Mouse (Mus musculus) stomach, embryonic 15.5 days (tissue): ENCODE measurements around the gene Khdc1c. TPM values are rescaled to one million over a fixed set of nuclear protein-coding genes. Genes with fewer than 3 reads are reported as not detected.

Experiments
- ATAC-seq: fragments of 200-750 bp; cut with Nextera tagmentation; 2 replicates; pipeline ENCODE4 v1.8.0; 2017; ENCODE audit warnings: low read depth, moderate number of reproducible peaks, moderate TSS enrichment; ENCODE audit not compliant: insufficient read depth, low FRiP score
- H3K27ac ChIP-seq: fragments of 300-500 bp; sonication (generic); 2 replicates; pipeline ENCODE4 v1.5.1; 2015; ENCODE audit warnings: mild to moderate bottlenecking, inconsistent platforms
- H3K27me3 ChIP-seq: fragments of 300-500 bp; sonication (generic); replicated peaks from 2 replicates; pipeline ENCODE4 v1.6.1; 2015; ENCODE audit warnings: inconsistent platforms
- H3K36me3 ChIP-seq: fragments of 300-500 bp; sonication (generic); 2 replicates; pipeline ENCODE4 v1.6.1; 2015; ENCODE audit warnings: inconsistent platforms
- H3K4me1 ChIP-seq: fragments of 300-500 bp; sonication (generic); 2 replicates; pipeline ENCODE4 v1.6.1; 2015; ENCODE audit warnings: inconsistent platforms
- H3K4me2 ChIP-seq: fragments of 300-500 bp; sonication (generic); 2 replicates; pipeline ENCODE4 v1.6.1; 2015; ENCODE audit warnings: mild to moderate bottlenecking, inconsistent platforms
- H3K4me3 ChIP-seq: fragments of 300-500 bp; sonication (generic); replicated peaks from 2 replicates; pipeline ENCODE4 v1.5.1; 2015; ENCODE audit warnings: inconsistent platforms
- H3K9ac ChIP-seq: fragments of 300-500 bp; sonication (generic); 2 replicates; pipeline ENCODE4 v1.6.1; 2015; ENCODE audit warnings: inconsistent platforms
- H3K9me3 ChIP-seq: fragments of 300-500 bp; sonication (generic); 2 replicates; pipeline ENCODE4 v1.6.1; 2016; ENCODE audit warnings: inconsistent platforms
- WGBS: fragments of 180-500 bp; shearing (Covaris S2); methylation state at CpG from one replicate; pipeline ENCODE4 v1.1.7; 2015; 5-methylcytosine and 5-hydroxymethylcytosine counted together
- polyA plus RNA-seq: library from polyadenylated mRNA; unstranded; fragments of >200 nt; fragmentation: Nextera tagmentation; extraction: Ambion mirVana; gene quantifications from 2 replicates; pipeline ENCODE4 v1.2.1, GENCODE M21; 2015

Khdc1c gene
- polyA plus RNA-seq, 1 experiment from 2014 or later, result not detected

DNA sequence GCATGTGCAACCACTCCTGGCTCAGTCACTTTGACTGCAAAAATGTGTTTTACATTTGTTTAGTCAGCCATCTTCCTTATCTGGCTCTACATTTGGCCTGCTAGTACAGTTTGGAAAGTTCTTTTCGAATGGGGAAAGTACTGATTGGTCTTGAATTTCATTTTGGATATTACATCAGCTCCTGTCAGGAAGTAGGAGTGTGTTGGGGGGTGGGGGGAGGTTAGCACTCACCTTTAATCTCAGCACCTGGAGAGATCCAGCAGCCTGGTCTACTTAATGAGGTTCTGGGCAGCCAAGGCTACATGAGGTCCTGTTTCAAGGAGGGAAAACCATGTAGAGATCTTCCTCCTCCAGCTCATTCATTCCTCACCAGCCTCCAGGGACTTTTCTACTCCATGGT is 15.1 kb downstream of the Khdc1c start, which contains the start of gene Khdc1b:
TSS of gene Khdc1b (plus strand) at position 301 of the 400 bp plus-strand sequence.
- Histone ChIP-seq H3K36me3 (no peaks in the 10 kb centered on the region), H3K27me3 (no peaks in the 10 kb centered on the region), H3K9me3 (no peaks in the 10 kb centered on the region), H3K4me2 (no peak within 1 kb of the TSS), H3K4me1 (no peaks in the 10 kb centered on the region), H3K9ac (no peak within 1 kb of the TSS), H3K4me3 (no peak within 1 kb of the TSS), H3K27ac (no peak within 1 kb of the TSS)
- WGBS, result 76% methylated on average over 1 of the region's 1 CpGs
- ATAC-seq, result no peak

GRCm38 (mm10) chr1:21391138-21391671 is 23.1 kb downstream of the Khdc1c start:
- Histone ChIP-seq H3K27ac (no peak overlapping the region), H3K4me1 (no peaks in the 10 kb centered on the region), H3K36me3 (no peaks in the 10 kb centered on the region), H3K9ac (no peak overlapping the region), H3K4me3 (no peak overlapping the region), H3K27me3 (no peaks in the 10 kb centered on the region), H3K9me3 (no peaks in the 10 kb centered on the region), H3K4me2 (no peak overlapping the region)
- 48% methylated on average over 6 of the region's 6 CpGs for WGBS
- ATAC-seq, result 0 out of 2 replicates have a peak, but pooled peaks have one; percentile 56

- no peak for ATAC-seq
- no peaks in the 10 kb centered on the region for H3K9me3 ChIP-seq
- no peak overlapping the region for H3K9ac ChIP-seq
- H3K27me3 ChIP-seq, result no peaks in the 10 kb centered on the region
- no peak overlapping the region for H3K4me2 ChIP-seq
- H3K36me3 ChIP-seq, result no peaks in the 10 kb centered on the region
- H3K27ac ChIP-seq, result no peak overlapping the region
- H3K4me1 ChIP-seq, result no peaks in the 10 kb centered on the region
- no peak overlapping the region for H3K4me3 ChIP-seq
- WGBS, result 84% methylated on average over 8 of the region's 8 CpGs
Measured at GRCm38 (mm10) chr1:21402804-21403203, 34.7 kb downstream of the Khdc1c start.

DNA sequence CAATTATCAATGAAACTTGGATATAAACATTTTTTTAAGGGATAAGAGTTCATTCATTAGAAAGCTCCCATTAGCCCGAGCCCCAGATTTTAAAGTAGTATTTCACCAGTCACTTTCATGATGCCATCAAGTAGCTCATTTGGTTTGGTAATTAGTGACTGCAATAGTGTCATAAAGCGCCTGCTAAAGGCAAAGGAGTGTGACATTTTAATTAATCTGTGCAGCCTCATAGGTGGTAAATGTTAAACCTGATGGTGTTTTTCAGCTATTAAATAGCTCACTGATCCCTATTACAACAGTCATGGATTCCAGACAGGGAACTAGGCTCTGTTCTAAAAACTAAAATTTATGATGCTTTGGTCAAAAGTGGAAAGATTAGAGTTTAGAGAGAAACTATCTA is 39.1 kb downstream of the Khdc1c start:
- Histone ChIP-seq H3K9ac (no peak overlapping the region), H3K9me3 (no peaks in the 10 kb centered on the region)
- no peak for ATAC-seq

DNA sequence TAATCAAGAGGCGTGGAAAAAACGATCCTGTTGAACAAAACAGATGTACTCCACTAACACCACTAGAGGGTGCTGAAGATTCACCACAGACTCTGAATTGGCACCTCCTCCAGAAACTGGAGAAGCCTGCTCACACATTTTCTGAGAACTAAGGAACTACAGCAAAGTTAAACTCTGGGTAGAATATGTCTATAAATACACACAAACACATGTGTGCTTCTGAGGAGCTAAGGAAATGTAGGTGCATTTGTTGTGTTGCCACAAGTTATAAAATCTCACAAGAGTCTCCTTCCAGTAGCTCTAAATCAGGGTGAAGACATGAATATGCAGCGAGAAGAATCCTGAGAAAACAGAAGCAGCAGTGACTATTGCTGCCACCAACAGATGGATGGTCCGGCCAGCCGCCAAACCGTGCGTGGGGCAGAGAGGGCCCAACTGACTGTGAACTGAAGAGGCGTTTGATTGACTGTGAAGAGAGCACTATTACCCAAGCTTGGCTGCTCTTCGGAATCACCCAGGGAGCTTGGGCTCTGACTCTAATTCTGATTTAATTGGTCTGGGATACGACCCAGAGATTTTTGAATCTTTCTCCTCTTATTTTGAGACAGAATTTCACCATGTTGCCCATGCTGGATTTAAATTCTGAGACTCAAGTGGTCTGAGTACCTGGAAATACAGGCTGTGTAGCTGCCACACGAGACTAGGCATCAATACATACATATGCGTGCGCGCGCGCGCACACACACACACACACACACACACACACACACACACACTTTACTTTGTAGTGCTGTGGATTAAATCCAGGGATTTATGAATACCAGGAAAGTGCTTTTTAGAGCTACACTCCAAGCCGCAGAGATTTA is 43.4 kb downstream of the Khdc1c start:
- H3K4me2 ChIP-seq, result no peak overlapping the region
- H3K4me1 ChIP-seq, result no peaks in the 10 kb centered on the region
- H3K9ac ChIP-seq, result no peak overlapping the region
- H3K27ac ChIP-seq, result no peak overlapping the region
- 56% methylated on average over 18 of the region's 18 CpGs for WGBS
- no peaks in the 10 kb centered on the region for H3K9me3 ChIP-seq
- H3K36me3 ChIP-seq, result no peaks in the 10 kb centered on the region
- H3K27me3 ChIP-seq, result no peaks in the 10 kb centered on the region
- ATAC-seq, result no peak; the same call in 1 of the 2 replicates
- H3K4me3 ChIP-seq, result no peak overlapping the region

More for the DNA sequence above, 39.1 kb downstream of the Khdc1c start:
- Histone ChIP-seq H3K27ac (no peak overlapping the region), H3K27me3 (no peaks in the 10 kb centered on the region), H3K4me1 (no peaks in the 10 kb centered on the region), H3K4me3 (no peak overlapping the region), H3K4me2 (no peak overlapping the region), H3K36me3 (no peaks in the 10 kb centered on the region)
- WGBS, result 69% methylated on average over 2 of the region's 2 CpGs

GRCm38 (mm10) chr1:21412197-21412555 is 44.0 kb downstream of the Khdc1c start:
- H3K4me1 ChIP-seq, result no peaks in the 10 kb centered on the region
- H3K4me3 ChIP-seq, result no peak overlapping the region
- H3K27ac ChIP-seq, result no peak overlapping the region
- no peak overlapping the region for H3K4me2 ChIP-seq
- no peaks in the 10 kb centered on the region for H3K36me3 ChIP-seq
- no peak for ATAC-seq
- WGBS, result 79% methylated on average over 2 of the region's 2 CpGs
- H3K9ac ChIP-seq, result no peak overlapping the region
- no peaks in the 10 kb centered on the region for H3K27me3 ChIP-seq
- no peaks in the 10 kb centered on the region for H3K9me3 ChIP-seq

DNA sequence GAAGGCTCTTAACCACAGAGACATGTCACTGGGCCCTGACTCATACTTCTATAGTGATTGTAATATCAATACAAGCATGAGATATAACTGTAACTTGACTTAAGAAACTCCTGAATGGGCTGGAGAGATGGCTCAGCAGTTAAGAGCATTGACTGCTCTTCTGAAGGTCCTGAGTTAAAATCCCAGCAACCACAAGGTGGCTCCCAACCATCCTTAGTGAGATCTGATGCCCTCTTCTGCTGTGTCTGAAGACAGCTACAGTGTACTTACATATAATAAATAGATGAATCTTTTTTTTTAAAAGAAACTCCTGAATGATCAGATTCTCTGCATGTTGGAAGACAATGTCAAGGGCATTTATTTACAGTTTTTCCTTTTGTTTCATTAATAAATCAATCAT is 51.2 kb downstream of the Khdc1c start:
- ATAC-seq, result no peak
- Histone ChIP-seq H3K27ac (no peak overlapping the region), H3K4me3 (no peak overlapping the region), H3K9me3 (no peaks in the 10 kb centered on the region), H3K27me3 (no peaks in the 10 kb centered on the region), H3K4me2 (no peak overlapping the region), H3K9ac (no peak overlapping the region), H3K4me1 (no peaks in the 10 kb centered on the region), H3K36me3 (no peaks in the 10 kb centered on the region)

Other genes starting within 250 kb of the Khdc1c start
- 12.1 and 16.2 TPM in 2 replicates for gene Tmem14a, start 149.8 kb upstream of the Khdc1c start, polyA plus RNA-seq
- gene Gsta3, start 127.7 kb upstream of the Khdc1c start, polyA plus RNA-seq, result 18.5 and 21.5 TPM in 2 replicates
- gene Khdc1a, start 18.7 kb upstream of the Khdc1c start, polyA plus RNA-seq, result not detected in 2 replicates
- gene Khdc1b, start 15.2 kb downstream of the Khdc1c start, polyA plus RNA-seq, result 0.05 and 0.14 TPM in 2 replicates